Mouse (Mus musculus): ENCODE measurements around the gene Slc7a6.

Slc7a6 gene

DNA sequence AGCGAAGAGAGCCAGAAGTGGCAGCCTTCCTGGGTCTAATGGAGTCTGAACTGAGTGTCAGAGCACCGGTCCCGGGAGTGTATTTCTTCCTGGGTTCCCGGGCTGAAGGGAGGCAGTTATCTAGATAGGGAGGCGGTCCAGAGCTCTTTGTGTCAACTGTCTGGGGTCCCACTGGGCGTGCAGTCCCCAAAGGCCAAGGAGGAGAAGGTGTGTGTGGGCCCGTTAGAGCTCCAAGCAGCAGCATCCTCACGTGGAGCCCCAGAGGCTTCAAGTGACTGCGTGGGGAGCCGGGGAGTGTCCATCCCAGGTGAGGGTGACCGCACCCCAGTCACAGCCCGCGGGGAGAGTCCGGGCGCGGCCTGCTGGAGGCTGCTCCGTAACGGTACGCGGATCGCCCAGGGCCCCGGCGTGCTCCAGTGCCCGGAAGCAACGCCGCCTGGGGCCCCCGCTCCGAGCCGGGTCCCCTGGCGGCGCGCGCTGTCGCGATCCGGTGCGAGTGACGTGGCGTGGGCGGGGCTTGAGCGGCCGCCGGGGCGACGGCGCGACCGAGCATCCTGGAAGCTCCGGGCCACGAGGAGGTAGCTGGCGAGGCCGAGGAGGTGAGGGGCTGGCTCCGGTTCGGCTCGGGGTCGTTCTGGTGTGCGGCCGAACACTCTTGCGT lies at the start of gene Slc7a6:
Slc7a6 (plus strand) TSS at position 502 of the 661 bp plus-strand sequence.
- DNase-seq (ENCODE audit: inconsistent age in 2 of 2, low spot score in 1 of 2): peak; percentile 84 to 95

DNA sequence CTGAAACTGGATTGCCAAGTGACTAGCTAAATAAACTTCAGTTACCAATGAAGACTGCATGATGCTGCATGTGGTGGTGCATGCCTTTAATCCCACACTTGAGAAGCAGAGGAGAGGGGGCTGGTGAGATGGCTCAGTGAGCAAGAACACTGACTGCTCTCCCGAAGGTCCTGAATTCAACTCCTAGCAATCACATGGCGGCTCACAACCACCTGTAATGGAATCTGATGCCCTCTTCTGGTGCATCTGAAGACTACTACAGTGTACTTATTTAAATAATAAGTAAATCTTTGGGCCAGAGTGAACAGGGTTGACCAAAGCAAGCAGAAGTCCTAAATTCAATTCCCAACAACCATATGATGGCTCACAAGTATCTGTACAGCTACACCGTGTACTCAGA lies 45.2 kb upstream of the Slc7a6 start:
- DNase-seq (ENCODE audit: inconsistent age in 2 of 2, low spot score in 1 of 2): no peak

DNA sequence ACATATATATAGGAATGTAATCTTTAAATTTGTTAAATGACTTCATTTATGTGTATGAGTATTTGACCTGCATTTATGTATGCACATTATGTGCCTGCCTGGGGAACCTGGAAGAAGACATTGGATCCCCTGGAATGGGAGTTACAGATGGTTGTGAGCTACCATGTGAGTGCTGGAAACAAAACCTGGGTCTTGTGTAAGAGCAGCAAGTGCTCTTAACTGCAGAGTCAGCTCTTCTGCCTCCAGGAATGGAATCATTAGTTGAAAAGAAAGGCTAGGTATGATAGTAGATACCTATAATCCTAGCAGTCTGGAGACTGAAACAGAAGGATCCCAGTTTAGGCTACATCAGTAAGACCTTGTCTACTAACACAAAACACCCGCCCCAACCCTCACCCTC lies 42.6 kb upstream of the Slc7a6 start:
- DNase-seq (ENCODE audit: inconsistent age in 2 of 2, low spot score in 1 of 2): no peak

DNA sequence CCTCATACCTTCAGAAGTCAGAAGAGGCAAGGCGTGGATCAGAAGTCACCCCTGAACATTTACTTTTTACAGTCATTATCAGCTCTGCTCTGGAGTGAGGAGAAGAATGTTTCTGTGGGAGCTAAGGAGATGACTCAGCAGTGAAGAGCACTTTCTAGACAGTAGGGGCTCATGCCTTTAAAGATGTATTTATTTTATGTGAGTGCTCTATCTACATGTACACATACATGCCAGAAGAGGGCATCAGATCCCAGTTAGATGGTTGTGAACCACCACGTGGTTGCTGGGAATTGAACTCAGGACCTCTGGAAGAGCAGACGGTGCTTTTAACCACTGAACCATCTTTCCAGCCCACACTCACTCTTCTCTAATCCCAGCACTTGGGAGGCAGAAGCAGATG lies 41.6 kb upstream of the Slc7a6 start:
- no peak for DNase-seq (ENCODE audit: inconsistent age in 2 of 2, low spot score in 1 of 2)

DNA sequence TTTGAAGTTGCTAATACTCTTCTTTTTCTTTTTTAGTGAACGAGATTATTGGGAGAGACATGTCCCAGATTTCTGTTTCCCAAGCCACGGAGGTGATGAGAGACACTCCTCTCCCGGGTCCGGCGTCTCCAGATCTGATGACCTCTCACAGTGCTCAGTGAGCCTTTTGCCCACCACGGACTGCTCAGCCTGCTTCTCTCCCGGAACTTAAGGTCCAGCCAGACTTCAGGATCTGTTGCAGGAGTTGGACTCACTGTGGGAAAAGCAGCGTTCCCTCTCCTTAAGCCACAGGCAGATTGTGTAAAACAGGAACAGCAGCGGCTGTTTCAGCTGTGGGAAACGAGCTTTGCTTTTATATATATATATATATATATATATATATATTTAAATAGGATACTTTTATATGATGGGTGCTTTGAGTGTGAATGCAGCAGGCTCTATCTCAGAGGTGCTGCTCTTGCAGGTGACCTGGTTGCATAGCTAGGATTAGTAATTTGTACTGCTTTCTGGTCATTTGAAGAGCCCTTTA lies 40.7 kb upstream of the Slc7a6 start:
- no peak for DNase-seq (ENCODE audit: inconsistent age in 2 of 2, low spot score in 1 of 2)

DNA sequence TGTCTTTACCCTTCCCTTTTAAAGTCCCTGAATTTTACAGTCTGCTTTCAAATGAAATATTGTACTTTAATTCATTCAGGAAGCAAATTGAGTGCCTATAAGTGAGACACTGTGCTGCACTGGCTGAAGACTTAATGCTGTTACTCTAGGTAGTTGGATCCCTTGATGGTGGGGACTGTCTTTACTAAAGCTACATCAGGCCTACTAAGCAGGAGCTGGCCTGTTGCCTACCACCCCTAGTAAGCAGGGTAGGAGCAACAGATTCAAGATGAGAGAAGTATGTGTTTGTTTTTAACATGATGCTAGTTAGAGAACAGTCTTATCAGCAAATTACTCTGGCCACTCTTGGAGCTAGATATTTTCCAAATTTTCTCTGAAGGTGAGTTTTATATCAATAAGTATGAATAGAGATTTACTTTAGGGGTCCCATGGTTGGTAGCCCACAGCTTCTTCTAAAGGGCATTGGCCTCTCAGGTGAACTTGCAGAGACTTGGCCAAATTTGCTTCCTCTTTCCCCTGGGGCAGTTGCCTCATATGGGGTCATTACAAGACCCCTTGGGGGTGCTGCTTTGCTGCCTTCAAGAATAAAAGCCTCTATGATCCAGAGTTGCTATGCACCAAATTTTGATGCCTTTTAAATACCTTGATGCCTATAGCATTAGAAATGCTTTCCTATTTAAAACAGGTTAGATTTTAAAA lies 39.3 kb upstream of the Slc7a6 start:
- DNase-seq (ENCODE audit: inconsistent age in 2 of 2, low spot score in 1 of 2): peak in 1 of 2 experiments; percentile 48

DNA sequence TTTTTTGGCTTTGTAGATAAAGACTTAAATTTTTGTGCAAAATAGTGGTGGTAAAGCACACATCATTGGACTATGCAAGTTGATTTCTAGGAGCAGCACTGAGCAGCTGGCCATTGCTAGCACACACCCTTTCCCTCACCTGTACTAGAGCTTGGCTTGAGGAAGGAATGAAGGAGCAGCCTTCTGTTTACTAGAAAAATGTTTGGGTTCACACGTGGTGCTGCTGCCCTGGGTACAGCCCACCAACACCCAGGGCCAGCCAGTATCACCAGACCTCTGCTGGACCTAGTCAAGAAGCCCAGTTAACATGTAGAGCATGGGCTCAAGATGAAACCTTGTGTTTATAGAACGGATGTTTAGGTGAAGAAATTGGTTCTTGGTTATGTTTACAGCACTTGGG lies 38.7 kb upstream of the Slc7a6 start:
- DNase-seq (ENCODE audit: inconsistent age in 2 of 2, low spot score in 1 of 2): no peak

DNA sequence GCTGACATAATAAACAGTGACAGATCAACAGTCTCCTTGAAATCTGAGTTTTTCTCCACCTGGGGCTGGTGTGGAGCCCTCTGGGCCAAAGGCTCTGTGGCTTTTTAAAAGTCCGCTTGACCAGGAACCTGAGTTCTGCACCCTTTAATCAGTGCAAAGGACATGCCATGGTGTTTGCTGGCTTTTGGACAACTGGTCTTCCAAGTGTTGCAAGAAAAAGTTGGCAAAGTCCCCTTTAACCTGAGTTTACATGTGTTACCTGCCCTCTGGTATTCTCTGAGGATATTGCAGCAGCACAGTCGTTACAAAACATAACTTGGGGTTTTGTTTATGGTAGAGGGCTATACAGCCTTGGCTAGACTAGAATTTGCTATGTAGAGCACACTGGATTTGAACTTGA lies 38.2 kb upstream of the Slc7a6 start:
- no peak for DNase-seq (ENCODE audit: inconsistent age in 2 of 2, low spot score in 1 of 2)

DNA sequence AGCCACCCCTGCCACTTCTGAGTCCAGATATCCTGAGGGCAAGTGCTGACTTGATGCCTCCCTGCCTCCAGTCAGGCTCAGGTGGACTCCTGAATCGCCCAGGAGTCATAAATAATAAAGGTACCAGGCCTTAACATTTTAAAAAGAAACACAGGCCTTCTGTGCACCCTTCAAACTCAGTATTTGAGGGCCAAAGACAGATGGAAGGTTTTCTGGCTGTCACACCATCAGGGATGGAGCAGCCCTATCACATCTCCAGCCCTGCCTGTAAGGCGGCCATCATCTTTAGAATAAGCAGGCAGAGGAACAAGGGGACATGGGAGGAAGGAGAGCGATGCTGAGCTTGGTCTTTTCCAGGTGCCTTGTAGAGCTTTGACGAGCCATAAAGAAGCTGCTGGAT lies 37.6 kb upstream of the Slc7a6 start:
- DNase-seq (ENCODE audit: inconsistent age in 2 of 2, low spot score in 1 of 2): no peak

DNA sequence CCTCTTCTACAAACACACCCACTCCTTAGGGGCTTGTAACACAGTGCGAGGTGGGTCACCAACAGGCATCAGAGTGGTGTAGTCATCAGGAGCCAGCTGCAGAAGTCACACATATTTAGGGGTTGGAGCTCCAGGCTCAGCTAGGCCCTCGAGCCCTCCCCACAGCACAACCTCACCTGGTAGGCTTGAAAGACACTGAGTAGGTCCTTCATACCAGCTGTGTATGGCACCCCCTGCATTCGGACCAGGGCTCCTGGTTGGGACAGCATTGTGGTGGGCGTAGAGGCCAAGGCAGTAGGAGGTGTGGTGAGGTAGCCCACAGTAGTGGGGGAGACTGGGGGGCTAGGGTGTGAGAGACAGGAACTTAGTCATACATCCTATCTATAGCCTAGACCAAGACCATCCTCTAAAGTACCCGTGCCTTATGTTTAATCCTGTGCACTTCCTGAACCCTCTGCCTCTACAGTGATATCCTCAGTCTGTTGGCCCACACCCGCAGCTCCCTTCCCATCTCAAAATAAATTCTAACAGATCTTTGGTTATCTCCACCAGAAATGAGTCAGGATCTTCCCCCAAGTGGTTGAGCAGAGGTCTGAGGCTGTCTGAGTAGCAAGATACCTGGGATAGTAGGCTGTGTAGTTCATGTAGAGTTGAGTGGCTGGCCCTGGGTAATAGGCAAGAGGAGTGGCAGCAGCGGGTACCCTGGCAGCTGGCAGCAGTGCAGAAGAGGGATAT lies 37.0 kb upstream of the Slc7a6 start:
- DNase-seq (ENCODE audit: inconsistent age in 2 of 2, low spot score in 1 of 2): no peak

DNA sequence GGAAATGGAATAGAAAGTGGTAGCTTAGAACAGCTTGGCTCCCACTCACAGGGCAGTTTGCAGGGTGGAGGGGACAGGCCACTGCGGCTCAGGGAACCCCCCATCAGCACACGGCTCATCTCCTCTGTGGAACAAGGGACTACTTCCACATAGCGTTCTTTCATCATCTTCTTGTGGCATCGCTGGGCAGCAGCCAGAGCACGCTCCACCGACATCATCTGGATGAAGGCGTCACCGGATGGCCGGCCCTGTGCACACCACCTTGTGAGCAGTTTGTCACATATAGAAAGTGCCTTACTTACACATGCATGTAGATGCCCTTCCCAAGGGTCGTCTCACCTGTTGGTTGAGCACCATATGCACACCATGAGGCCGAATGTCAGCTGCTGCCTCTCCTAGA lies 36.3 kb upstream of the Slc7a6 start:
- no peak for DNase-seq (ENCODE audit: inconsistent age in 2 of 2, low spot score in 1 of 2)

DNA sequence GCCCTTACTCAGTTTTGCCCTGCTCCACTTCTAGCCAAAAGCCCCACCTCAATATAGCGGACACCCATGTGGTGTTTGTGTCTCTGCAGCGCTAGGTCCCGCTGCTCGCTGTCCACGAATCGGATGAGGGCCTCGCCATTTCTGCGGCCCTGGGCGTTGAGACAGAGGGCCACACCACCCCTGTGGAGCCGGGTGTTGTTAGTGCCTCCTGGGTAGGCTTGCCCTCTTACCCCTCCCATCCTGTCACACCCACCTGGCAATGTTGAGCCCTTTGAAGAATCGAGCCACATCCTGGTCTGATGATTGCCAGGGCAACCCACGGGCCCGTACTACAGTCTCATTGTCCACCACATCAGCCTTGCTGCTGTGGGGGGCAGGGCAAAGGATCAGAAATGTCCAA lies 35.1 kb upstream of the Slc7a6 start:
- no peak for DNase-seq (ENCODE audit: inconsistent age in 2 of 2, low spot score in 1 of 2)

DNA sequence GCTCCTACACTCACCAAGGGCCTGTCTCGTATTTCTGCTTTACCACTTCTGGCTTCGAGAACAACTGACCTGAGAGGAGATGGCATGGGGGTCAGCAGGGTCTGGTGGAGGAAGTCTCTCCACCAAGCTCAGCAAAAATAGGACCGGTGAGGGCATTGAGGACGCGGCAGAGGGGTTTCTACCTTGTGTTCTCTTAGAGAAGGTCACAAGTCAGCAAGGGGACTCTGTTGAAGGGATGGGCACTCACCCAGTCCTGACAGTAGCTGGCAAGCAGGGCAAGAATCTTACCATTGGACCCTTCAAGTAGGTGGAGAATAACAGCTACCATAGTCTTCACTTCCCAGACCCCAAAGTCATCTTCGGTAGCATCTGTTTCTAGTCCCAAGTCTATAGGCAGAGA lies 34.7 kb upstream of the Slc7a6 start:
- no peak for DNase-seq (ENCODE audit: inconsistent age in 2 of 2, low spot score in 1 of 2)

DNA sequence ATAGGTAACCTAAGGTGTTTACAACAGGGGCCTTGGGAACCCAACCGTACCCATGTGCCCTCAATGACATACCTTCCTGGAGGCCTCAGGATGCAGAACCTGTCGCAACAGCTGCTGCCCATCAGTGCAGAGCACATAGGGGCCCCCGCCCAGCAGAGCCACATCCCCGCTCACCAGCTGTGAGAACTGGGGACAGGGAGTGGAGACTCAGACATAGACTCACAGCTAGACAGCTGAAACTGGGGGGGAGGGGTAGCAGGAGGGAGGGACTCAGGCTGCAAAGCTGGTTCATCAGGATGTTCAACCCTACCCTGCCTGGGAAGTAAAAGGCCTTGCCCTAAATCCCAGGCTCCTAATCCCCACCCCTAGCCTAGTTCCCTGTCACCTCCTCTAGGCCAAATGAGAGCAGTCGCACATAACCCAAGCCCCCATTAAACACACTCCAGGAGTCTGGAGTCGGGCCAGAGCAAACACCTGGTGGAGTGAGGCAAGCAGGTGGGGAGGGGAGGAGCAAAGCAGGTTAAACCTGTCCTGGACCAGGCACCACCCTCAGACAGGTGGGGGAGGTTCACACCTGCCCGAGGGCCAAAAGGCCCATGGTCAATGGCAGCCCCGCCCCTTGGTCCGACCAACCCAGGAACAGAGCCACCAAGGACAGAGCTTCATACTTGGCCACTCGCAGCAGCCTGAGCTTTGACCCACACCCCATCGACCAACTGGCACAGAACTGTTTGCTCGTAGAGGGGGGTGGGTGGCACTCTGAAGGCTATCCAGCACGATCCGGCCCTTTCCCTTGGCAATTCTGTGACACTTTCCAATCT lies 33.7 kb upstream of the Slc7a6 start:
- peak in 1 of 2 experiments; percentile 41 for DNase-seq (ENCODE audit: inconsistent age in 2 of 2, low spot score in 1 of 2)

DNA sequence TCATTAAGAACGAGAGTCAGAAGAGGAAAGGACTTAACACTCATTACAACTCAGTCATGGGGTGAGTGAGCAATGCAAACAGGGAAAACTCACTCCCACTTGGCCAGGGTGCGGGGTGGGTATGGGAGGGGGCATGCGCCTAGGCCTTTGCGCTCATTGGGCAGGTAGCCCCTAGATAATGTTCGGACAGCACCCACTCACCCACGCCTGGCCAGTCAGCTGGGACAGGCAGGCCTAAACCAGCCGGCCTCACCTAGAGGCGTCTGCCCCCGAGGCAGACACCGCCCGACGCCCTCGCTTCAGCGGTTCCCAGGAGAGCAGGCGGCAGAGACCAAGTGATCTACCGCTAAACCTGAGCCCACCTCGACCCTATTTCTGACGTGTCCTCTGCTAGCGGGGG lies 33.0 kb upstream of the Slc7a6 start:
- no peak for DNase-seq (ENCODE audit: inconsistent age in 2 of 2, low spot score in 1 of 2)

DNA sequence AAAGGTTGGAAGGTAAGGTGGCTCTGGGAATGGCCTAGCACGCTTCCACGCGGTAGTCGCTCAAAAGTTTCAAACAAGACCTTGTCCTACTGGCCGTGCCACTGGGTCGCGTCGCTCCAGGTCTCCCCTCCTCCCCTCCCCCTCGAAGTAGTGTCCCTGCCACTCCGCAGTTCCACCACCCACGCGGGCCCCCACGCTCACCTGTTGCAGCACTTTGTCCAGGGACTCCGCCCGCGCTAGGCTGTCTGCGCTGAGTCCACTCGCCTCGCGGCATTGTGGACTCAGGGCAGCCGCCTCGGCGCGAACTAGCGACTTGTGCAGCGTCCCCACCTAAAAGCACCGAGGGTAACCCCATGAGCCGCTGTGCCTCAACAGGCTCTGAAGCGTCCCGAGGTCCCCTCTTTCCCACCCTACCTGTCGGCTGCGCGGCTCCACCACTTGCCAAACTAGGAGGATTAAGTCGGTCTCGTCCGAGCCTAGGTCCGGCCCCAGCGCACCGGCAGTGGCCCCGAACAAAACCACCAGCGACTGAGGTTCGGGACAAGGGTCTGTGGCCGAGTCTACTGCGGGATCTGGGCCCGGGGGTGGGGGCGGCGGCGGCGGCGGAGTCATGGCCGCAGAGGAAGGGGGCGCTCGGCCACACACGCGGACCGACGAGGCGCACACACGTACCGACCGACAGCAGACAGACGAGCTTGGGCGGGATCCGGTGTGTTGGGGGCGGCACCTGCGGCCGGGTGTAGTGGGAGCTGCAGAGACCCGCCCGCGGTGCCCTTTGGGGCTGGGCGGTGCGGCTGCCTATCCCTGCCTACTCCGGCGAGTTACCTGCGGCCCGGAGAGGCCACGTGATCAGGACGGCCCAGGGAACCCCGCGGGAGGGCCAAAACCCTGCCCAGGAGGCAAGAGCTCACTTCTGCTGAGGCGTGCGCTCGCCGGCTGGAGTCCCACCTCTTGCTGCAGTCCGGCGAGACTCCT lies 32.2 kb upstream of the Slc7a6 start, which contains the start of gene Esrp2:
Esrp2 (minus strand) TSS at position 819 of the 975 bp plus-strand sequence.
- peak; percentile 65 to 84 for DNase-seq (ENCODE audit: inconsistent age in 2 of 2, low spot score in 1 of 2)

DNA sequence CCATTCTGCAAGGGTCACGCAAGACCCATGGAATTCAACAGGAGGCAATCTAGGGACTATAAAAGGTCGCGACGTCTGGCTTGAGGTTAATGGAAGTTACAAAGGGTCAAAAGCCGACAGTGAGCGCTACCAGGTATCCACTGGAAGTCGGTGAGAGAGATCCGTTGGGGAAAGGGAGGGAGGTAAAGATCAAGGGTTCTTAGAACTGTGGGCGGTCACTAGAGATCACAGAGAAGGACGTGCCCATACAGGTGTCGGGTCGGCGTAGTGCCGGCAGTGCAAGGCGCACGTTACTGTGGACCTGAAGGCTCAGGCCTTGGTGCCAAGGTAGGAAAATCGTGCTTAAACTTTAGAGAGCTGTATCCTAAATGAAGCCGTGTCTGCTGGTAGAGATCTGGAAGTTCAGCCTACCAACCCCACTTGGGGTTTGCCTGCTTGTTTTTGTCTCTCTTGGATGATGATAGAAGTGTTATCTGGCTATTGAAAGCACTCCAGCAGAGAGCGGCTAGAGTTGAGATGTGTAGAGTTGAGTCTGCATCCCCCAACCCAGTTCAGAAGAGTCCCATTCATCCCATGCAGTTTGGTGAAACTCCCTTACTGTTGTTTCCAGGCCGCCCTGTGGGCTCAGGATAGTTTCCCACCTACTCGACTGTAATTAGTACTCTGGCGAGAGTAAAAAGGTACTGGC lies 31.3 kb upstream of the Slc7a6 start:
- DNase-seq (ENCODE audit: inconsistent age in 2 of 2, low spot score in 1 of 2): peak in 1 of 2 experiments; percentile 58

DNA sequence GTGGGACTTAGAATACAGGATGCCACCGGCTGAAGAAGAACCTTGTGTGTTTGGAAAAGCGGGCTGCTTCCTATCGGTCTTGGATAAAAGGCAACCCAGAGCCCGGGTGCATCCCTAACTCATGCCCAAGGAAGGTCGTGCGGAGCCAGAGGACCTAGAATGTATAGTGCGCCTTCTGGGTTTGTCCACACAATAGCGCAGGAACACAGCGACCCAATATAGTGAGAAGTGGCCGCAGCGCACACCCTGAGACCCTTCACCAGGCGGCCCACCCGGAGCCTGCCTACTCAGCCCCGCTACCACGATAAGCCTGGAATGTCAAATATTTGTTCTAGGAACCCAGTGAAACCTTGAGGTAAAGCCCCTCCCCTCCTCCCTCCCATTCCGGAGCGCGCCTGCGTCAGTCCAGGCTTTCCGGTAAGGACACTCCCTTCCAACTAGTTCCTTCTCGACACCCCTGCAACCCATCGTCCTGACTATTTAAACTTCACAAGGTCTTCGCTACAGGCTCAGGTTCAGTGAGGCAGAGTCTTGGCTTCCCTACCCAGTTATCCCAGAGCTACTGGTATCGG lies 30.7 kb upstream of the Slc7a6 start:
- DNase-seq (ENCODE audit: inconsistent age in 2 of 2, low spot score in 1 of 2): peak; percentile 85 to 95

DNA sequence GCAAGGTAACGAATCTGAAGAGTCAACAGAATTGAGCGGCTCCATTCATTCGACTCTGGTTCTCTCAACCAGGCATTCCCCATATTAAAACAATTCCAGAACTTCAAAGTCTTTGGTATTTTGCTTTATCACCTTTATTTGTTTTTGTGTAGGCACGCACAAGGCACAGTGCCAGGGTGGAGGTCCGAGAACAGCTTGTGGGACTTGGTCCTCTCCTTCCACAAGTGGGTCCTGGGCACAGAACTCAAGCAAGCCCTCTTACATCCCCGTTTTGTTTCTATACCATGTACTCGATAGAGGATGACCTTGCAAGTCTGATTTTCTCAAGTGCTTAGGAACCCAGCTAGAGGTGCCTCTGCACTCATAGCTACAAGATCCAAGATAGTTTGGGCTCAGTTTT lies 30.0 kb upstream of the Slc7a6 start:
- no peak for DNase-seq (ENCODE audit: inconsistent age in 2 of 2, low spot score in 1 of 2)
